Mouse (Mus musculus): ENCODE data around the gene Upp2. TPM values are rescaled to one million over a fixed set of nuclear protein-coding genes. Genes with fewer than 3 reads are reported as not detected.
A peak's percentile ranks its signal among the peaks of the same experiment; 100 is the strongest.

The Upp2 gene
- polyA plus RNA-seq, 1 experiment from 2014 or later: 45.7 TPM

GRCm38 (mm10) chr2:58711935-58712334 lies 144.8 kb downstream of the Upp2 start:
- 33% methylated on average over 5 of the region's 5 CpGs for WGBS (ENCODE audit: insufficient replicate concordance)
- peak; percentile 79 for DNase-seq
- Histone ChIP-seq H3K27ac (ENCODE audit: low read depth) (peak overlapping the region; percentile 74), H3K9me3 (ENCODE audit: low read length) (no peaks in the 10 kb centered on the region), H3K4me2 (ENCODE audit: low read depth, low read length) (no peak overlapping the region), H3K4me1 (ENCODE audit: insufficient read depth) (no peaks in the 10 kb centered on the region), H3K36me3 (replicated peaks; ENCODE audit: insufficient read depth, low read length) (no peaks in the 10 kb centered on the region), H3K9ac (replicated peaks) (no peak overlapping the region), H3K4me3 (ENCODE audit: low read depth, low read length) (no peak overlapping the region), H3K27me3 (ENCODE audit: insufficient read depth, low read length) (no peaks in the 10 kb centered on the region)
- TF ChIP-seq CTCF (IDR thresholded peaks at IDR 0.05; ENCODE audit: low read depth) (no peak), EP300 (IDR thresholded peaks at IDR 0.05; ENCODE audit: low read depth) (no peak)
- peak; percentile 89 for ATAC-seq

- ATAC-seq (peak; percentile 59; the same call in 1 of the 2 replicates), DNase-seq (no peak)
- H3K4me1 ChIP-seq (ENCODE audit: insufficient read depth): 0 out of 2 replicates have a peak, but pooled peaks cover 2% of the 10 kb centered on the region
- WGBS (ENCODE audit: insufficient replicate concordance): 61% methylated on average over 3 of the region's 3 CpGs
- TF ChIP-seq EP300 (IDR thresholded peaks at IDR 0.05; ENCODE audit: low read depth): no peak
- TF ChIP-seq CTCF (IDR thresholded peaks at IDR 0.05; ENCODE audit: low read depth): no peak
- H3K9me3 ChIP-seq (ENCODE audit: low read length): no peaks in the 10 kb centered on the region; the same call in 1 of the 2 replicates
- H3K27me3 ChIP-seq (ENCODE audit: insufficient read depth, low read length): no peaks in the 10 kb centered on the region
- no peak overlapping the region for H3K9ac ChIP-seq (replicated peaks)
- H3K36me3 ChIP-seq (replicated peaks; ENCODE audit: insufficient read depth, low read length): no peaks in the 10 kb centered on the region
- H3K4me3 ChIP-seq (ENCODE audit: low read depth, low read length): no peak overlapping the region
- peak overlapping the region; percentile 18; the same call in 1 of the 2 replicates for H3K27ac ChIP-seq (ENCODE audit: low read depth)
- no peak overlapping the region for H3K4me2 ChIP-seq (ENCODE audit: low read depth, low read length)
Measured at GRCm38 (mm10) chr2:58717898-58718297, 150.8 kb downstream of the Upp2 start.

- no peaks in the 10 kb centered on the region for H3K27me3 ChIP-seq (ENCODE audit: insufficient read depth, low read length)
- H3K4me3 ChIP-seq (ENCODE audit: low read depth, low read length): no peak overlapping the region
- ATAC-seq (no peak), DNase-seq (no peak)
- H3K36me3 ChIP-seq (replicated peaks; ENCODE audit: insufficient read depth, low read length): no peaks in the 10 kb centered on the region
- TF ChIP-seq CTCF (IDR thresholded peaks at IDR 0.05; ENCODE audit: low read depth): peak; percentile 21; the same call in 1 of the 2 replicates
- no peak for TF ChIP-seq EP300 (IDR thresholded peaks at IDR 0.05; ENCODE audit: low read depth)
- no peak overlapping the region for H3K4me2 ChIP-seq (ENCODE audit: low read depth, low read length)
- H3K27ac ChIP-seq (ENCODE audit: low read depth): no peak overlapping the region
- 0 out of 2 replicates have a peak, but pooled peaks cover 3% of the 10 kb centered on the region for H3K4me1 ChIP-seq (ENCODE audit: insufficient read depth)
- no peak overlapping the region for H3K9ac ChIP-seq (replicated peaks)
- H3K9me3 ChIP-seq (ENCODE audit: low read length): no peaks in the 10 kb centered on the region
- 33% methylated on average over 4 of the region's 4 CpGs for WGBS (ENCODE audit: insufficient replicate concordance)
Measured at GRCm38 (mm10) chr2:58737192-58737820, 170.2 kb downstream of the Upp2 start.

- H3K36me3 ChIP-seq (replicated peaks; ENCODE audit: insufficient read depth, low read length): no peaks in the 10 kb centered on the region
- TF ChIP-seq EP300 (IDR thresholded peaks at IDR 0.05; ENCODE audit: low read depth): no peak
- no peak for TF ChIP-seq CTCF (IDR thresholded peaks at IDR 0.05; ENCODE audit: low read depth)
- H3K27me3 ChIP-seq (ENCODE audit: insufficient read depth, low read length): no peaks in the 10 kb centered on the region
- H3K9ac ChIP-seq (replicated peaks): no peak overlapping the region
- no peak for ATAC-seq
- 67% methylated on average over 1 of the region's 1 CpGs for WGBS (ENCODE audit: insufficient replicate concordance)
- H3K4me2 ChIP-seq (ENCODE audit: low read depth, low read length): no peak overlapping the region
- H3K27ac ChIP-seq (ENCODE audit: low read depth): no peak overlapping the region
- H3K9me3 ChIP-seq (ENCODE audit: low read length): no peaks in the 10 kb centered on the region
- H3K4me3 ChIP-seq (ENCODE audit: low read depth, low read length): no peak overlapping the region
- no peak for DNase-seq
- H3K4me1 ChIP-seq (ENCODE audit: insufficient read depth): peaks cover 9% of the 10 kb centered on the region; the same call in 1 of the 2 replicates
Measured at GRCm38 (mm10) chr2:58741213-58741612, 174.1 kb downstream of the Upp2 start.

GRCm38 (mm10) chr2:58742026-58742425 lies 174.9 kb downstream of the Upp2 start:
- no peaks in the 10 kb centered on the region for H3K27me3 ChIP-seq (ENCODE audit: insufficient read depth, low read length)
- H3K4me1 ChIP-seq (ENCODE audit: insufficient read depth): peaks cover 9% of the 10 kb centered on the region; the same call in 1 of the 2 replicates
- ATAC-seq (peak; percentile 79), DNase-seq (no peak)
- H3K4me3 ChIP-seq (ENCODE audit: low read depth, low read length): no peak overlapping the region
- 66% methylated on average over 4 of the region's 4 CpGs for WGBS (ENCODE audit: insufficient replicate concordance)
- H3K27ac ChIP-seq (ENCODE audit: low read depth): peak overlapping the region; percentile 78
- no peaks in the 10 kb centered on the region for H3K36me3 ChIP-seq (replicated peaks; ENCODE audit: insufficient read depth, low read length)
- H3K9ac ChIP-seq (replicated peaks): no peak overlapping the region
- no peak for TF ChIP-seq CTCF (IDR thresholded peaks at IDR 0.05; ENCODE audit: low read depth)
- peak; percentile 39; the same call in 1 of the 2 replicates for TF ChIP-seq EP300 (IDR thresholded peaks at IDR 0.05; ENCODE audit: low read depth)
- H3K9me3 ChIP-seq (ENCODE audit: low read length): no peaks in the 10 kb centered on the region
- no peak overlapping the region for H3K4me2 ChIP-seq (ENCODE audit: low read depth, low read length)

- Histone ChIP-seq H3K27me3 (ENCODE audit: insufficient read depth, low read length) (no peaks in the 10 kb centered on the region), H3K9me3 (ENCODE audit: low read length) (no peaks in the 10 kb centered on the region), H3K4me2 (ENCODE audit: low read depth, low read length) (no peak overlapping the region), H3K9ac (replicated peaks) (no peak overlapping the region), H3K36me3 (replicated peaks; ENCODE audit: insufficient read depth, low read length) (no peaks in the 10 kb centered on the region), H3K27ac (ENCODE audit: low read depth) (peak overlapping the region; percentile 78), H3K4me3 (ENCODE audit: low read depth, low read length) (no peak overlapping the region), H3K4me1 (ENCODE audit: insufficient read depth) (peaks cover 9% of the 10 kb centered on the region; the same call in 1 of the 2 replicates)
- DNase-seq (no peak), ATAC-seq (peak; percentile 66)
- TF ChIP-seq CTCF (IDR thresholded peaks at IDR 0.05; ENCODE audit: low read depth): no peak
- peak; percentile 70 for TF ChIP-seq EP300 (IDR thresholded peaks at IDR 0.05; ENCODE audit: low read depth)
- 63% methylated on average over 3 of the region's 3 CpGs for WGBS (ENCODE audit: insufficient replicate concordance)
Measured at GRCm38 (mm10) chr2:58743446-58743845, 176.3 kb downstream of the Upp2 start.

Measured in liver, postnatal 0 days (tissue).